Mouse (Mus musculus): ENCODE measurements around the gene Ttc7. TPM values are rescaled to one million over a fixed set of nuclear protein-coding genes. Genes with fewer than 3 reads are reported as not detected.

Gene Ttc7
- total and polyA plus RNA-seq, 3 experiments, result 22.8 to 42.4 TPM; not detected in 1

- no peaks in the 10 kb centered on the region; a peak in 2 of 4 replicates for H3K4me1 ChIP-seq (ENCODE audit: control insufficient read depth in 1 of 2, insufficient read depth in 2 of 2, low read length in 2 of 2)
- no peak overlapping the region for H3K9ac ChIP-seq (ENCODE audit: control insufficient read depth, low read depth, low read length, poor library complexity, severe bottlenecking)
- DNase-seq (ENCODE audit: low read depth, low spot score), result no peak
- TF ChIP-seq TCF12 (IDR thresholded peaks at IDR 0.05; ENCODE audit: low read depth, low read length) (no peak), CHD1 (IDR thresholded peaks at IDR 0.05; ENCODE audit: low read depth, low read length) (no peak), TAL1 (IDR thresholded peaks at IDR 0.05; ENCODE audit: low read length) (no peak), CTCF (IDR thresholded peaks at IDR 0.05 in 2 of 3, conservative IDR thresholded peaks at IDR 0.05 in 1 of 3; ENCODE audit: control insufficient read depth in 1 of 3, insufficient read depth in 1 of 3, low read depth in 2 of 3, low read length in 3 of 3, poor library complexity in 1 of 3, severe bottlenecking in 1 of 3) (no peak), E2F4 (IDR thresholded peaks at IDR 0.05; ENCODE audit: borderline replicate concordance, low read depth, low read length) (no peak), ZC3H11A (IDR thresholded peaks at IDR 0.05; ENCODE audit: low read depth, low read length) (no peak), POLR2AphosphoS2 (IDR thresholded peaks at IDR 0.05; ENCODE audit: low read length) (no peak), CHD2 (IDR thresholded peaks at IDR 0.05; ENCODE audit: low read length) (no peak), EP300 (IDR thresholded peaks at IDR 0.05; ENCODE audit: low read depth in 1 of 2, low read length in 2 of 2) (no peak), RCOR1 (IDR thresholded peaks at IDR 0.05; ENCODE audit: low read depth, low read length) (no peak), SIN3A (IDR thresholded peaks at IDR 0.05; ENCODE audit: low read length) (no peak), ELF1 (IDR thresholded peaks at IDR 0.05; ENCODE audit: low read depth, low read length) (no peak), RAD21 (IDR thresholded peaks at IDR 0.05; ENCODE audit: low read depth, low read length) (no peak), MYC (IDR thresholded peaks at IDR 0.05; ENCODE audit: low read depth, low read length) (no peak)
- no peaks in the 10 kb centered on the region; a peak in 2 of 4 replicates for H3K36me3 ChIP-seq (ENCODE audit: control insufficient read depth in 1 of 2, insufficient read depth in 2 of 2, low read length in 2 of 2)
- H3K27me3 ChIP-seq (ENCODE audit: control insufficient read depth in 1 of 2, insufficient read depth in 2 of 2, low read length in 2 of 2), result no peaks in the 10 kb centered on the region
- no peaks in the 10 kb centered on the region for H3K79me2 ChIP-seq (ENCODE audit: control insufficient read depth, insufficient read depth, low read length, poor library complexity)
- no peak overlapping the region for H3K4me3 ChIP-seq (ENCODE audit: control insufficient read depth in 1 of 2, insufficient read depth in 1 of 2, low read depth in 2 of 2, low read length in 2 of 2)
- no peak overlapping the region for H3K27ac ChIP-seq (ENCODE audit: control insufficient read depth, low read depth, low read length)
- no peaks in the 10 kb centered on the region for H3K9me3 ChIP-seq (replicated peaks; ENCODE audit: insufficient read depth, low read length)
These were observed 68.8 kb downstream of the Ttc7 start for GRCm38 (mm10) chr17:87351241-87352105.

DNA sequence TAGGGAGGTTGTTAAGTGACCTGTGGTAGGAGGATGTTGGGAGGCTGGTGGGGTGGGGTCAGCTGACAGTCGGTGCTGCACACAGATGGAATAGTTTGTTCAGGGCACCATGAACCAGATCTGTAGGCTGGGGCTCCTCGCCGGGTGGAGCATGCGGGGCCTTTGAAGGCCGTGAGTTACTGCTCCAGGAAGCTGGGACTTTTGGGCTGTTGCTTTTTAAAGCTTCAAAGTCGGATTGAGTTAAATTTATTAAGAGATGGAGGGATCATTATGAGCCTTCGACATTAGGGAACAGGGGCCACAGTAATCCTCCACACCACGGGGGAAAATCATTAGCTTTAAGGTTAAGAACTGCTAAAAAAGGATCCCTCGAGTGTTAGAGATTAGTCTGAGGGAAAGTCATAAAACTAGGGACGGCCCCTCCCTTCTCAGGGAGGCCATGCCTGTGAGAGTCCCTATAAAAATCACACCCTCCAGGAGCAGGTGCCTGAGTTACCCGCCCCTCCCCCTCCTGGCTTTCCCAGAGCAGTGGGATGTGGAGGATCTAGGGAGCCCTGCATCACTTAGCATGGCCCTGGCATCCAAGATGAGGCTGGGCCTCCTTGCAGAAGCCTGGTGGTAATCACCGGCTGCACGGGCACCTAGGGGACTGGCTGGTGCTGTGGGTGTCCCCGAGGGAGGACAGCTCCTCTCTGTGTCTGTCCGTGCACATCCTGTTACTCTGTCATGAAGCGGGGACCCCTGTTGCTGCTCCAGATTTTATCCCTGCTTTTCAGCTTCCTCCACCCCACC lies 69.6 kb downstream of the Ttc7 start:
- H3K9ac ChIP-seq (ENCODE audit: control insufficient read depth, low read depth, low read length, poor library complexity, severe bottlenecking), result no peak overlapping the region
- no peaks in the 10 kb centered on the region for H3K79me2 ChIP-seq (ENCODE audit: control insufficient read depth, insufficient read depth, low read length, poor library complexity)
- H3K4me3 ChIP-seq (ENCODE audit: control insufficient read depth in 1 of 2, insufficient read depth in 1 of 2, low read depth in 2 of 2, low read length in 2 of 2), result no peak overlapping the region
- no peaks in the 10 kb centered on the region; a peak in 2 of 4 replicates for H3K36me3 ChIP-seq (ENCODE audit: control insufficient read depth in 1 of 2, insufficient read depth in 2 of 2, low read length in 2 of 2)
- no peaks in the 10 kb centered on the region; a peak in 2 of 4 replicates for H3K4me1 ChIP-seq (ENCODE audit: control insufficient read depth in 1 of 2, insufficient read depth in 2 of 2, low read length in 2 of 2)
- TF ChIP-seq JUND (IDR thresholded peaks at IDR 0.05; ENCODE audit: low read depth, low read length) (no peak), GATA1 (IDR thresholded peaks at IDR 0.05; ENCODE audit: low read depth, low read length) (no peak), RAD21 (IDR thresholded peaks at IDR 0.05; ENCODE audit: low read depth, low read length) (no peak), MXI1 (IDR thresholded peaks at IDR 0.05; ENCODE audit: low read depth, low read length) (no peak), HCFC1 (IDR thresholded peaks at IDR 0.05; ENCODE audit: low read depth, low read length) (no peak), TAL1 (IDR thresholded peaks at IDR 0.05; ENCODE audit: low read length) (no peak)
- no peaks in the 10 kb centered on the region for H3K9me3 ChIP-seq (replicated peaks; ENCODE audit: insufficient read depth, low read length)
- no peak overlapping the region for H3K27ac ChIP-seq (ENCODE audit: control insufficient read depth, low read depth, low read length)
- H3K27me3 ChIP-seq (ENCODE audit: control insufficient read depth in 1 of 2, insufficient read depth in 2 of 2, low read length in 2 of 2), result no peaks in the 10 kb centered on the region
- no peak for DNase-seq (ENCODE audit: low read depth, low spot score)

All from MEL (cell line).